Mouse (Mus musculus) MEL (cell line): ENCODE results near the gene Vmn1r10. TPM values are rescaled to one million over a fixed set of nuclear protein-coding genes. Genes with fewer than 3 reads are reported as not detected.

Source experiments
- DNase-seq: peaks from one replicate; pipeline ENCODE4 v3.0.0; 2011; ENCODE audit warnings: low read depth, low spot score
- H3K27ac ChIP-seq: 2 replicates; pipeline ENCODE4 v1.5.1; 2012; ENCODE audit warnings: low read depth, mild to moderate bottlenecking, control low read depth, low read length, moderate library complexity; ENCODE audit not compliant: control insufficient read depth
- H3K27me3 ChIP-seq, 2 experiments: fragments of 150-350 bp in 1 of 2; sonication (generic) in 1 of 2; 2 replicates each; pipeline ENCODE4 v1.6.1; 2012; ENCODE audit warnings: low read length in 2 of 2, mild to moderate bottlenecking in 2 of 2, improper control_type of control experiment in 1 of 2, moderate library complexity in 1 of 2; ENCODE audit not compliant: insufficient read depth in 2 of 2, control insufficient read depth in 1 of 2
- H3K36me3 ChIP-seq, 2 experiments: 2 replicates each; pipeline ENCODE4 v1.6.1; 2012 to 2014; ENCODE audit warnings: low read length in 2 of 2, improper control_type of control experiment in 1 of 2, inconsistent platforms in 1 of 2, mild to moderate bottlenecking in 1 of 2; ENCODE audit not compliant: insufficient read depth in 2 of 2, control insufficient read depth in 1 of 2
- H3K4me1 ChIP-seq, 2 experiments: fragments of 150-350 bp in 1 of 2; sonication (generic) in 1 of 2; 2 replicates each; pipeline ENCODE4 v1.6.1; 2012; ENCODE audit warnings: low read length in 2 of 2, improper control_type of control experiment in 1 of 2, mild to moderate bottlenecking in 1 of 2; ENCODE audit not compliant: insufficient read depth in 2 of 2, control insufficient read depth in 1 of 2
- H3K4me3 ChIP-seq, 2 experiments: fragments of 150-350 bp in 1 of 2; sonication (generic) in 1 of 2; 2 replicates each; pipeline ENCODE4 v1.5.1; 2012; ENCODE audit warnings: low read depth in 2 of 2, low read length in 2 of 2, mild to moderate bottlenecking in 2 of 2, moderate library complexity in 2 of 2, control low read depth in 1 of 2, improper control_type of control experiment in 1 of 2; ENCODE audit not compliant: control insufficient read depth in 1 of 2, insufficient read depth in 1 of 2
- H3K79me2 ChIP-seq: 2 replicates; pipeline ENCODE4 v1.6.1; 2012; ENCODE audit warnings: mild to moderate bottlenecking, low read length, moderate library complexity; ENCODE audit not compliant: control insufficient read depth, poor library complexity, insufficient read depth
- H3K9ac ChIP-seq: 2 replicates; pipeline ENCODE4 v1.6.1; 2012; ENCODE audit warnings: low read depth, mild to moderate bottlenecking, control low read depth, low read length, moderate library complexity; ENCODE audit not compliant: control insufficient read depth, poor library complexity, severe bottlenecking
- H3K9me3 ChIP-seq: fragments of 150-350 bp; sonication (generic); replicated peaks from 2 replicates; pipeline ENCODE4 v1.6.1; 2012; ENCODE audit warnings: mild to moderate bottlenecking, low read length, improper control_type of control experiment, moderate library complexity; ENCODE audit not compliant: insufficient read depth
- CHD2 ChIP-seq: IDR thresholded peaks from 2 replicates; pipeline ENCODE4 v1.6.1; 2011; ENCODE audit warnings: low read length, improper control_type of control experiment
- CTCF ChIP-seq, 3 experiments: IDR thresholded peaks in 2 of 3; conservative IDR thresholded peaks in 1 of 3; 2 replicates each; pipeline ENCODE4 v1.5.1; 2011 to 2012; ENCODE audit warnings: low read length in 3 of 3, low read depth in 2 of 3, mild to moderate bottlenecking in 2 of 3, improper control_type of control experiment in 1 of 3, inconsistent platforms in 1 of 3, mixed read lengths in 1 of 3, moderate library complexity in 1 of 3; ENCODE audit not compliant: control insufficient read depth in 1 of 3, insufficient read depth in 1 of 3, poor library complexity in 1 of 3, severe bottlenecking in 1 of 3
- E2F4 ChIP-seq: IDR thresholded peaks from 2 replicates; pipeline ENCODE4 v1.6.1; 2011; ENCODE audit warnings: low read depth, low read length, improper control_type of control experiment, borderline replicate concordance
- ELF1 ChIP-seq: IDR thresholded peaks from 2 replicates; pipeline ENCODE4 v1.6.1; 2014; ENCODE audit warnings: low read depth, mild to moderate bottlenecking, inconsistent platforms, low read length, improper control_type of control experiment, moderate library complexity
- EP300 ChIP-seq, 2 experiments: IDR thresholded peaks; 2 replicates each; pipeline ENCODE4 v1.6.1; 2011; ENCODE audit warnings: improper control_type of control experiment in 2 of 2, low read length in 2 of 2, low read depth in 1 of 2, mild to moderate bottlenecking in 1 of 2
- GATA1 ChIP-seq: IDR thresholded peaks from 2 replicates; pipeline ENCODE4 v1.6.1; 2011; ENCODE audit warnings: low read depth, low read length, improper control_type of control experiment
- HCFC1 ChIP-seq: IDR thresholded peaks from 2 replicates; pipeline ENCODE4 v1.6.1; 2012; ENCODE audit warnings: low read depth, mild to moderate bottlenecking, inconsistent platforms, low read length, improper control_type of control experiment, moderate library complexity
- JUND ChIP-seq: IDR thresholded peaks from 2 replicates; pipeline ENCODE4 v1.6.1; 2011; ENCODE audit warnings: low read depth, mild to moderate bottlenecking, improper control_type of control experiment, low read length
- KAT2A ChIP-seq: conservative IDR thresholded peaks from 2 replicates; pipeline ENCODE4 v1.6.1; 2012; ENCODE audit warnings: low read depth, low read length, improper control_type of control experiment, inconsistent platforms
- MXI1 ChIP-seq: IDR thresholded peaks from 2 replicates; pipeline ENCODE4 v1.6.1; 2011; ENCODE audit warnings: mild to moderate bottlenecking, low read depth, low read length, improper control_type of control experiment
- MYC ChIP-seq: IDR thresholded peaks from 2 replicates; pipeline ENCODE4 v1.6.1; 2011; ENCODE audit warnings: low read depth, mild to moderate bottlenecking, low read length, improper control_type of control experiment, moderate library complexity
- NRF1 ChIP-seq: IDR thresholded peaks from 2 replicates; pipeline ENCODE4 v1.6.1; 2014; ENCODE audit warnings: low read depth, mild to moderate bottlenecking, inconsistent platforms, low read length, improper control_type of control experiment, moderate library complexity; ENCODE audit not compliant: poor library complexity, insufficient read depth, severe bottlenecking
- POLR2AphosphoS2 ChIP-seq: IDR thresholded peaks from 2 replicates; pipeline ENCODE4 v1.6.1; 2011; ENCODE audit warnings: low read length, improper control_type of control experiment
- RAD21 ChIP-seq: IDR thresholded peaks from 2 replicates; pipeline ENCODE4 v1.6.1; 2011; ENCODE audit warnings: mild to moderate bottlenecking, low read depth, low read length, improper control_type of control experiment
- SIN3A ChIP-seq: IDR thresholded peaks from 2 replicates; pipeline ENCODE4 v1.6.1; 2012; ENCODE audit warnings: low read length, improper control_type of control experiment, inconsistent platforms
- SMC3 ChIP-seq: IDR thresholded peaks from 2 replicates; pipeline ENCODE4 v1.6.1; 2011; ENCODE audit warnings: low read depth, low read length, improper control_type of control experiment
- TBP ChIP-seq: IDR thresholded peaks from 2 replicates; pipeline ENCODE4 v1.8.0; 2011; ENCODE audit warnings: low read depth, low read length, improper control_type of control experiment
- TCF12 ChIP-seq: IDR thresholded peaks from 2 replicates; pipeline ENCODE4 v1.6.1; 2014; ENCODE audit warnings: low read depth, mild to moderate bottlenecking, inconsistent platforms, low read length, improper control_type of control experiment, moderate library complexity
- ZC3H11A ChIP-seq: IDR thresholded peaks from 2 replicates; pipeline ENCODE4 v1.6.1; 2012; ENCODE audit warnings: low read depth, mild to moderate bottlenecking, inconsistent platforms, low read length, improper control_type of control experiment
- ZKSCAN1 ChIP-seq: IDR thresholded peaks from 2 replicates; pipeline ENCODE4 v1.6.1; 2012; ENCODE audit warnings: low read depth, mild to moderate bottlenecking, inconsistent platforms, low read length, improper control_type of control experiment, moderate library complexity
- ZNF384 ChIP-seq: IDR thresholded peaks from 2 replicates; pipeline ENCODE4 v1.6.1; 2012; ENCODE audit warnings: low read depth, mild to moderate bottlenecking, inconsistent platforms, low read length, improper control_type of control experiment
- polyA plus RNA-seq, 2 experiments: library from polyadenylated mRNA; stranded (reverse) in 1 of 2; unstranded in 1 of 2; fragments of >175 nt in 1 of 2; fragments of >200 nt in 1 of 2; gene quantifications; 2 replicates each; pipeline versions ENCODE4 v1.2.1 to v1.2.4; 2012; ENCODE audit warnings: low replicate concordance in 2 of 2, low read depth in 1 of 2; ENCODE audit not compliant: insufficient read length in 2 of 2, insufficient read depth in 1 of 2, missing spikeins in 1 of 2
- total RNA-seq: library from RNA; depleted of rRNA; stranded (reverse); fragments of 300-350 nt; gene quantifications from 2 replicates; pipeline ENCODE4 v1.2.3, GENCODE M21; 2012

Gene Vmn1r10
- total and polyA plus RNA-seq, 3 experiments, result not detected

- H3K36me3 ChIP-seq, result no peaks in the 10 kb centered on the region
- H3K9me3 ChIP-seq, result no peaks in the 10 kb centered on the region
- TF ChIP-seq TCF12 (no peak), NRF1 (no peak), KAT2A (no peak), HCFC1 (no peak), E2F4 (no peak), ZNF384 (no peak), TBP (no peak), ZKSCAN1 (no peak), EP300 (IDR thresholded peaks at IDR 0.05; ENCODE audit: low read depth in 1 of 2, low read length in 2 of 2) (no peak), POLR2AphosphoS2 (no peak), CHD2 (no peak), ELF1 (no peak), GATA1 (no peak), JUND (no peak), MXI1 (no peak), SIN3A (no peak), MYC (no peak)
- H3K27me3 ChIP-seq, result no peaks in the 10 kb centered on the region; a peak in 1 of 4 replicates
- H3K79me2 ChIP-seq, result no peaks in the 10 kb centered on the region
- H3K27ac ChIP-seq, result no peak within 1 kb of the TSS
- no peaks in the 10 kb centered on the region for H3K4me1 ChIP-seq
- no peak within 1 kb of the TSS for H3K4me3 ChIP-seq
- H3K9ac ChIP-seq, result no peak within 1 kb of the TSS
- no peak for DNase-seq
These were observed 42.8 kb upstream of the Vmn1r10 start, which contains the start of gene Vmn1r9 for GRCm38 (mm10) chr6:57066487-57066886. Gene Vmn1r9, plus strand, starts transcription at chr6:57066787.

GRCm38 (mm10) chr6:57106358-57106757, 2.9 kb upstream of the Vmn1r10 start:
- Histone ChIP-seq H3K36me3 (no peaks in the 10 kb centered on the region), H3K9ac (no peak overlapping the region), H3K27ac (no peak overlapping the region), H3K4me1 (no peaks in the 10 kb centered on the region), H3K4me3 (no peak overlapping the region), H3K27me3 (no peaks in the 10 kb centered on the region), H3K79me2 (no peaks in the 10 kb centered on the region), H3K9me3 (no peaks in the 10 kb centered on the region)
- TF ChIP-seq RAD21, result peak; percentile 57
- peak; percentile 46 for TF ChIP-seq ZC3H11A
- peak; percentile 12 to 57 (median 35); a peak in 4 of 6 replicates for TF ChIP-seq CTCF (IDR thresholded peaks at IDR 0.05 in 2 of 3, conservative IDR thresholded peaks at IDR 0.05 in 1 of 3; ENCODE audit: control insufficient read depth in 1 of 3, insufficient read depth in 1 of 3, low read depth in 2 of 3, low read length in 3 of 3, poor library complexity in 1 of 3, severe bottlenecking in 1 of 3)
- TF ChIP-seq SIN3A, result no peak
- no peak for TF ChIP-seq MYC
- no peak for TF ChIP-seq EP300 (IDR thresholded peaks at IDR 0.05; ENCODE audit: low read depth in 1 of 2, low read length in 2 of 2)
- TF ChIP-seq SMC3, result peak; percentile 67
- DNase-seq, result peak; percentile 42
